Mouse (Mus musculus): Measurements from ENCODE around the gene Mthfsd.

The Mthfsd gene

DNA sequence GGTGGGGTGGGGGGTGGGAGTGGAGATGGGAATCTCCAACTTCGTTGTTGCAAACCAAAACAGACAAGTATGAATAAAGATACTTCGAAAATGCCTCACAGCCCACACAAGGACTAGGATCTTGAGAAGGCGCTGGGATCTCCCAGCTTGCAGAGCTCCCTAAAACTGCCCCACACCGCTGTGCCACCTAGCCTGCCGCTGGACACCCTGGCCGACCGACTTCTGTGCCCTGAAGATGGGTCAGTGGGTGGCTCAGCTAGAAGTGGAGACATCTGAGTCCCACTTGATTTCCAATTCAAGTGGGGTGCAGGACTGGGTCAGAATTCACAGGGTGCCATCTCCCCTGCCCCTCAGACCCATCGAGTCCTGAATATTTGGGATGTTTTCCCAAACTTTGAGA is 13.5 kb upstream of the Mthfsd start:
- no peak for DNase-seq

DNA sequence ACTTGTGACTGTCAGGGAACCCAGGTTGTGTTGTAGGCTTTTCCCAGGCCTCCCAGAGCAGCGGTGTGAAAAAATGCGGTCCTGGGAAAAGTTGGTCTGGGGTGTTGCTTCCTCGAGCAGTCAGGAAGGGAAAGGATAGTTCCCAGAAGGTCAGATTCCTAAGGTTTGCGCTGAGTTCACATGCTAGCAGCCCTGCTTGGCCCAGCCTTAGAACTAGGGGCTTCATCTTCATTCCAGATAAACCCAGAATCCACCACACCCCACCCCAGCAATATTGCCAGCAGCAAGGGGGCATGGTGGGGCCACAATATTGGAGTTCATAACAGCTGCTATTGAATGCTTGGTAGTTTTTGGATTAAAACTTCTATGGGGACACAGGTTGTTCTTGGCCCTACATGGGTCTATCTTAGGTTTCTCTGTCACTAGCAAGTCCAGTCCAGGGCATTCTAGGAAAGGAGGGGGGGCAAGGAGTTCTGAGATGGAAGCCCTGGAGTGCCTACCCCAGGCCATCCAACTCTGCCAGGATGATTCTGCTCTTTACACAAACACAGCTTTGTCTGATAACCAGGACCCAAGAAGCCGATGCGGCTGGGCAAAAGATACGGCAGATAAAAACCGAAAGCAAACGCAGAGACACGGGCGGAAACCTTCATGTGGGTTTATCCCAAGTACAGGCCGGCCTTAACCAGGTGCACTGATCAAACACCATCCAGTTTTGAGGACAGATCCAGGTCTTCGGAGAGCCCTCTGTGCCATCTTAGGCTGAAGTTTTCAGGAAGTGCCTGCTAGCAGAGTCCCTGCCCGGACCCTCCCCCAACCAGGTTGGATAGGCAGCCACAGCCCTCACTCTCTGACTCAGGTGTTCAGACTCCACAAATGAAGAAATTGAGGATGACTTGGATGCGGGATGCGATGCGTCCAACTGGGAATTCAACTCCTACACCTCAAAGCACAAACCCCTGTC is 12.5 kb upstream of the Mthfsd start:
- no peak for DNase-seq

DNA sequence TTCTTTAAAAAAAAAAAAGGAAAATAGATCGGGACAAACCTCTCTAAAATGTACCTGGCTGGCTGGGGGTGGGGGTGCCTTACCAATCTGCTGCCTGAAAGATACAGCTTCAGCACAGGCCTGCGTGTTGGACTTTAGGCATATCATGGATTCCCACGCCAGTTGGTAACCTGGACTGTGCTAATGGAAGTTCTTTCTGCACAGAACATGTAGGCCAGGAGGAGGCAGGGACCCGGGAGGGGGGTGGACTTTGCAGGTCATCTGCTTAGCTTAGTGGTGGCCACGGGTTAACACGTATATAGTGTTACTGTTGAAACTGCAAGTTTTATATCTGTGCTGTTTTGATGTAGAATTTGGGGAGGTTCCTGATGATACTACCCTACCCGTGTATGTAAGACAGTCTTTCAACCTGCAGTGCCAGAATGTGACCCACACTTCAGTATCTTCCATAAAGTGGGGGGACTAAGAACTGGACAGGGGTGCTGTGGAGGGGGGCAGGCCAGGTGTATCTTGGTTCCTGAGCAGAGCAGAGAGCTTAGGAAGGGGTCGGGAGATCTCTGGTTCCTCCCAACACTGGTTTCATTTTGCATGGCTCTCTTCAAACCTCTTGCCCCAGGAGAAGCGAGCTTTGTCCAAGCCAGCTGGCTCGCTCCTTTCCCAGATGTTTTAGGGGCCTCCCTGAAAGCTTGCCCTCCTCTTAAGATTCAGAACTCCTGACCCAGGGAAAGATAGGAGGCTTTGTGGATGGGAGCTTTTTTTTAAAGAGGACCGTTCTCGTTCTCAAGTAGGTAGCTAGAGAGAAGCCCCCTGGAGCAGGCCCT is 11.7 kb upstream of the Mthfsd start:
- DNase-seq: no peak

DNA sequence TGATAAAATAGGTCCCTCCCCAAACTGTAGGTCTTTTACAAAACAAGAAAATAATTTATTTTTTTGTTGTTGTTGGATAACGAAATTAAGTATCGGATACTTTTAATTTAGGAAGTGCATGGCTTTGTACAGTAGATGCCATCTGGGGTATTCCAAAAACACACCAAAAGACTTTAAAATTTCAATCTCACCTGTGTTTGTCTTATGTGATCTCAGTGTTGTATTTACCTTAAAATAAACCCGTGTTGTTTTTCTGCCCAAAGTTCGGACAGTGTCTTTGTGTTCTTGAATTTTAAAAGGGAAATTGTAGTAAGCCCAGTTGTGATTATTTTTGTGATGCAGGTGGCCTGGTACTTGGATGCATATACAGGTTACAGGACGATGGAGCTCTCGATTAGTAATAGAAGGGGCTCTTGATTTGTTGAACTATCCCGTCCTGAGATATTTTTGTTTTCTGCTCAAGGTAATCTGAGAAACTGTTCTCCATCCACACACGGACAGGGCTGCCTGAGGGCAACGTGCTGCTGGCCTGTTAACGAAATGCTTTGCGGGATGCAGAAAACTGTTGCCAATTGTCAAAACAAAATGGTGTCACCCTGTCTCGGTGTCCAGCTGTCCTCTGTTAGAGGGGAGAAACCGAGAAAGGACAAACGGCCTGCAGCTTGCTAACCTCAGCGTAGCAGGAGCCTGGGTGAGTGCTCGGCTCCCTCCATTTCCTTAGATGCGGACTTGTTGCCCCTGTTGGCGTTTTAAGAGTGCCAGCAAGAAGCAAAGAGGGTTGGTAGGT is 10.6 kb upstream of the Mthfsd start:
- DNase-seq: peak in 1 of 2 experiments; percentile 17

DNA sequence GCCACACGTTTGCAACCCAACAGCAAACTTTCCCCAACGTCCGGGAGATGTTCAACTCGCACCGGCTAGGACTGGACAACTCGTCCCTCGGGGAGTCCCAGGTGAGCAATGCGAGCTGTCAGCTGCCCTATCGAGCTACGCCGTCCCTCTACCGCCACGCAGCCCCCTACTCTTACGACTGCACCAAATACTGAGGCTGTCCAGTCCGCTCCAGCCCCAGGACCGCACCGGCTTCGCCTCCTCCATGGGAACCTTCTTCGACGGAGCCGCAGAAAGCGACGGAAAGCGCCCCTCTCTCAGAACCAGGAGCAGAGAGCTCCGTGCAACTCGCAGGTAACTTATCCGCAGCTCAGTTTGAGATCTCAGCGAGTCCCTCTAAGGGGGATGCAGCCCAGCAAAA is 9.7 kb upstream of the Mthfsd start:
- peak in 1 of 2 experiments; percentile 8 for DNase-seq

DNA sequence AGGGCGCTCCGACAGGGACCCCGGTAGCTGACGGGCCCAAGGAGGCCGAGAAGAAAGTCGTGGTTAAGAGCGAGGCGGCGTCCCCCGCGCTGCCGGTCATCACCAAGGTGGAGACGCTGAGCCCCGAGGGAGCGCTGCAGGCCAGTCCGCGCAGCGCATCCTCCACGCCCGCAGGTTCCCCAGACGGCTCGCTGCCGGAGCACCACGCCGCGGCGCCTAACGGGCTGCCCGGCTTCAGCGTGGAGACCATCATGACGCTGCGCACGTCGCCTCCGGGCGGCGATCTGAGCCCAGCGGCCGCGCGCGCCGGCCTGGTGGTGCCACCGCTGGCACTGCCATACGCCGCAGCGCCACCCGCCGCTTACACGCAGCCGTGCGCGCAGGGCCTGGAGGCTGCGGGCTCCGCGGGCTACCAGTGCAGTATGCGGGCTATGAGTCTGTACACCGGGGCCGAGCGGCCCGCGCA is 9.0 kb upstream of the Mthfsd start:
- peak in 1 of 2 experiments; percentile 37 for DNase-seq

DNA sequence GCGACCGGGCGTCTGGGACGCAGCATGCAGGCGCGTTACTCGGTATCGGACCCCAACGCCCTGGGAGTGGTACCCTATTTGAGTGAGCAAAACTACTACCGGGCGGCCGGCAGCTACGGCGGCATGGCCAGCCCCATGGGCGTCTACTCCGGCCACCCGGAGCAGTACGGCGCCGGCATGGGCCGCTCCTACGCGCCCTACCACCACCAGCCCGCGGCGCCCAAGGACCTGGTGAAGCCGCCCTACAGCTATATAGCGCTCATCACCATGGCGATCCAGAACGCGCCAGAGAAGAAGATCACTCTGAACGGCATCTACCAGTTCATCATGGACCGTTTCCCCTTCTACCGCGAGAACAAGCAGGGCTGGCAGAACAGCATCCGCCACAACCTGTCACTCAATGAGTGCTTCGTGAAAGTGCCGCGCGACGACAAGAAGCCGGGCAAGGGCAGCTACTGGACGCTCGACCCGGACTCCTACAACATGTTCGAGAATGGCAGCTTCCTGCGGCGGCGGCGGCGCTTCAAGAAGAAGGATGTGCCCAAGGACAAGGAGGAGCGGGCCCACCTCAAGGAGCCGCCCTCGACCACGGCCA is 8.5 kb upstream of the Mthfsd start:
- DNase-seq: peak in 1 of 2 experiments; percentile 44

DNA sequence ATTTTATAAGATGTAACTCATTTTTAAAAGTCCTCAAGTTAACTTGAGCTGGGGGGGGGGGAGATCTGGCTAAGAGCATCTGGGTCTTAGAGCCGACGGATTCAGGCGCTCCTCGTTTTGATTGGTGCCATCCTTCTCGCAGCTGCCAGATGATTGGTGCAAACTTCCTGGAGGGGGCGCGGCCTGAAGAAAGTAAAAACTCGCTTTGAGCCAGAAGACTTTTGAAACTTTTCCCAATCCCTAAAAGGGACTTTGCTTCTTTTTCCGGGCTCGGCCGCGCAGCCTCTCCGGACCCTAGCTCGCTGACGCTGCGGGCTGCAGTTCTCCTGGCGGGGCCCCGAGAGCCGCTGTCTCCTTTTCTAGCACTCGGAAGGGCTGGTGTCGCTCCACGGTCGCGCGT is 7.8 kb upstream of the Mthfsd start, which contains the start of gene Foxc2:
Gene Foxc2 (plus strand): TSS at position 224 of the 400 bp plus-strand sequence.
- peak; percentile 91 to 93 for DNase-seq

DNA sequence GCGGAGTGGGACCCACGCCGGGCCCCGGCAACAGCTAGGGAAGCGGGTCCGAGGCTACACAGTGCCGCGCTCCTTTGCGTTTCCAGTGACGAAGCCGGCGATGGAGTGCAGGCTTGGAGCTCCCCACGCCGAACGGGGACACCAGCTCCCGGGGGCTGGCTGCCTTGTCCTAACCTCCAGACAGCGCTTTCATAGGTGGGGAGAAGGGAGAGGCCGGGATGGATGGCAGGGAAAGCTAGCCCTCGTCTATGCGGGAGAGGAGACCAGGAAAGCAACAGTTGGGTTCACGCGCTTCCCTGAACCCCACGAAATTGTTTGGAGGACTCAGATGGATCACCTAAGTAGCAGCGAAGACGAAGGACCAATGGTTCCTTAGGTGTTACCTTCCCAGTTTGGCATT is 6.9 kb upstream of the Mthfsd start:
- no peak for DNase-seq

DNA sequence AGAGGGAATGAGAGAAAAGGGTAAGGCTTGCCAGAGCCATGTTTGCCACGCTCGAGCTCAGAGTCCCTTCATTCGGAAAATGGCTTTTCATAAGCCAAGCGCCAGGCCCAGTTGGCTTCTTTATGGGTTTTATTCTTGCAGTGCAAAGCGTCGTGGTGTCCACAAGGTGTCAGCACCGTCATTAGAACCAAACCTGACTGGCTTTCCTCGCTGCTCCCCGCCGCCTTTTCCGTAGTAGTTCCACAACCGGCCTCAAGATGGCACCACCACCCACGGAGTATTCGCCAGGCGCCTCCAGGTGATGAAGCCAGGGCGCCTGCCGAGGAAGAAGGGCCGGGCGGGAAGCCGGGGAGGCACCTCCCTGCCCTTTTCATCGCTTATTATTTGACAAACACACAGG is 5.1 kb upstream of the Mthfsd start:
- peak; percentile 95 to 97 for DNase-seq

DNA sequence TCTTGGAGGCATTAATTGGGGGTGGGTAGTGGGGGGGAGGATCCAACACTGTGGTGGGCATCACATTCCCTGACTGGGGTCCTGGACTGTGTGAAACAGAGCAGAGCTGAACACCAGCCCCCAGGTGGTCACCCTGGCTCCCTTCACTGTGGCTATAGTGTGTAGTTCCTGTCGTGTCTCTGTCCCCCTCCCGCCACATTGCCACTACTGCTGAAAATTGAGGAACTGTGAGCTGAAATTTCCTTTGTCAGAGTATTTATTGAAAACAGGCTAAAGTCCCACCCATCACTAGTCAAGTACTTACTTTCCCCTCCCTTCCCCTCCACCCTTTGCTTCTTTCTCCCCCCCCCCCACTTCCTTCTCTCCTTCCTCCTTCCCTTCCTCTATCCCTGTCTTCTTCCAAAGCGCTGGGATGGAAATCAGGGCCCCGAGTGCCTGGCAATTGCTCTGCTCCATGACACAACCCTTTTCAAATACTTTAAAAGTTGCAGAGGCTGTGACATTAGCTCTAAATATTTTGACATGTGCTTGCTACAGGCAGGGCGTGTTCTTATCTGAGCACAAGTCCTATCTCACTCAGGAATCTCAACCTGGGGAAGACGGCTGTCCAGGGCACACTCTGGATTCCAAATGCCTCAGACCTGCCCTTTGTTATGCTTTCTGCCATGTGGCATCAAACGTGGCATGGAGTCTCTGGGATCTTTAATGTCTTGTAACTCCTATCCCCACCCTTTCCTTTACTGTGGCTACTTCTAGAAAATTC is 3.1 kb upstream of the Mthfsd start:
- DNase-seq: no peak

DNA sequence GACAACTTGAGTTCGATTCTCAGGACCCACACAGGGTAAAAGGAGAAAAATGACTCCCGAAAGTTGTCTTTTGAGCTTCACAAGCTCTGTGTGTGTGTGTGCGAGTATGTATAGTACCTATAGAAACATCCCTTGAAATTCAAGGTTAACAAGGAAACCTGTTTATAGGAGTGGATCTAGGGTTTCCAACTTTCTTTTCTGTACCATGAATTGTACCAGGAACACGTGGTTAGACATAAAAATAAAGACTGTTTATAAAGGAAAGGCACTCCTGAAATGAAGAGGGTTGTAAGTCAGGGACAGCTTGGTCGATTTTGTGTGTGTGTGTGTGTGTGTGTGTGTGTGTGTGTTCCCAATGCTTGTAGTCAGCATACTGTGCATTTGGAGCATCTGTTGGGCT is 465 bp upstream of the Mthfsd start:
- DNase-seq: no peak

DNA sequence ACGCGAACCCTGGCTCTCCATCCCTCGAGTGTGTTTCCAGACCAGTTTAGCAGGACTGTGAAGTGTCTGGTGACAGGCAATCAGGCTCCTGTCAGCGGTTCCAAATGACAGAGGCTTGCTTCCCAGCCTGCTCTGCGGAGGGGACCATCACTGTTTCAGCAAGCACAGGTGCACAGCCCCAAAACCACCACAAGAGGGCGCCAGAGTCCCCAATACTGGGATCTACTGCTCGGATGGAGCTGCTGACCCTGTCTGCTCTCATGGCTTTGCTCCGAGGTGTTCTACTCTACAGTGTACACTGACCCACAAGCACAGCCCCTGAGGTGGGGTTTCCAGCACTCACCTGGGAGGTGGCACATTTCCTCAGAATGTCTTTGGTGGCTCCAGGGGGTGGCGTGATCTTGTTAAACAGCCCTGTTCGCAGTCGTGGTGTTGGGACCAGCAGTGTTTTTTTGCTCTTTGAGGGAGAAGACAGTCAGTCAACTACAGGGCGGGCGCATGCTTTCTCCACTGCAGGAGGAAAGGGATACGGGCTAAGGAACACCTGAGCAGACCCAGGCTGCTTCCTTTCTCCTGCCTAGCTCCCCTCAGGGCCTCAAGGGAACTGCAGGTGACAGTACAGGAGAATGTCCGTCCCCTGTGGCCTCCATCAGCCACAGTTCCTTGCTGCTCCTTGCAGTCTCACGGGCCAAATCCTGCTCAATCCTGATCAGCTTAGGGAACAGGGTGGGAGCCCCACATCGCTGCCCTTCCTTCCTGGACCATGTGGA is 4.0 kb downstream of the Mthfsd start:
- peak; percentile 63 to 83 for DNase-seq

DNA sequence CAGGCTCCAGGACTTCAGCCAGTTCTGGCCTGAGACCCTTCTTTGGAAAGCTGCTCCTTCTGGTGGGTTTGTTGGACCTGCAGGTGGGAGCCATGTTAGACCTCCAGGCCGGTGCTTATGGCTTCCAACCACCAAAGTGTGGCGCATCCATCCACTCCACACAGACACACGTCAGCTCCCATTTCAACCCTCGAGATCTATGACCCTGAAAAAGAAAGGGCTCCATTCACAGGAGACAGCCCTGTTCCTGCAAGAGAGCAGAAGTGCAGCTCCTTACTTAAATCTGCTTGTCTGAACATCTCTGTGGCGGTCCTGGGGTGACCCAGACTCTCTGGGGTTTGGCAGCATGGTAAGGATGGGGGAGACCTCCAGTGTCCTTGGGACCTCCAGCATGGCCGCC is 14.7 kb downstream of the Mthfsd start:
- DNase-seq: no peak

DNA sequence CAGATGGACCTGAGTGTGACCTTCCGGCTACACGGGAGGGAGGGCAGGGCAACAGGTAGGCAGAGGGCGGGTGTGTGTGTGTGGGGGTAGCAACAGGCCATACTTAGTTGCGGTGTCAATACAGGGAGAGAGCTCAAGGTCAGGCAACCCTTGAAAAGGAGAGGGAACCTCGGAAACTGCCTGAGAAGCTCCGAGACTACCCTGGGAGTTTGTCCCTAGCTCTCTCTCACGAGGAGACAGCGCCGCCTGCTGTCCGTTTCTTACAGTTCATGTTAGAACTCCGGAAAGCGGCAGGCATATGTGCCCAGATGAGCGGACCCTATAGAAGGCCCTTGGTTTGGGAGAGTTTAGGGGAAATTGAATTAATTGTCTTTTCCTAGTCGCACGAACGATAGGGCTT is 15.6 kb downstream of the Mthfsd start:
- peak; percentile 73 to 94 for DNase-seq

DNA sequence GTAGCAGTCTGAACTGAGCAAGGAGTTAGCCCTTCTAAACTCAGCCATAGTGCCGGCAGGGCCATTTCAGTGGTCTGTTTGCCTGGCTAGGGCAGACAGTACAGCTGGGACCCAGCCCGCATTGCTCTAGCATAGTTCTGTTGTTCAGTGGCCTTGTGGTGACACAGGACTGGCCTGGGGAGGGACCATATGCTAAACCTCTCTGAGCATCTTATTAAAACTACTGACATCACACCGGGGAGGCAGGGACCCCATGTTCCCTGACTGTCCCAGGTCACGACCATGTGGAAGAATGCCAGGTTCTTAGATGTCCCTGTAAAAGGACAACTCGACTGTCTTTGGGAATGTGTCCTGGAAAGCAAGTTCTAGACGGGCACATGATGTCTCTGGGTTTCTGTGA is 16.1 kb downstream of the Mthfsd start:
- DNase-seq: no peak

DNA sequence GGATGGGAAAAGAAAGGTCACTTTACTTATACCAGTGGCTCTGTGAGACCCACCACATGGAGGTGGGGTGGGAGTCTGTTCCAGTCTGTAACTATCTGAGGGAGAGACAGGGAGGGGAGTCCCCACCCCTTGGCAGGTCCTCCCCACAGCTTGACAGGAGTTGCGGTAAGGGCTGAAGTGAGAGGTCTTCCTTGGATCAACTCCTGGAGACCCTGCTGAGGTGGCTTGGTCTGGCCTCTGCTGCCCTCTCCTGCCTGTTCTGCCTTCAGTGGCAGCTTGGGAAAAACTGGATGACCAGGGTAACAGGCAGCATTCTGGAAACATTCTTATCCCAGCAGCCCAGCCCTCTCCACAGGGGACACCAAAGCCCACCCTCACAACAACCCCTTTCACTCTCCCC is 17.5 kb downstream of the Mthfsd start:
- DNase-seq: no peak

DNA sequence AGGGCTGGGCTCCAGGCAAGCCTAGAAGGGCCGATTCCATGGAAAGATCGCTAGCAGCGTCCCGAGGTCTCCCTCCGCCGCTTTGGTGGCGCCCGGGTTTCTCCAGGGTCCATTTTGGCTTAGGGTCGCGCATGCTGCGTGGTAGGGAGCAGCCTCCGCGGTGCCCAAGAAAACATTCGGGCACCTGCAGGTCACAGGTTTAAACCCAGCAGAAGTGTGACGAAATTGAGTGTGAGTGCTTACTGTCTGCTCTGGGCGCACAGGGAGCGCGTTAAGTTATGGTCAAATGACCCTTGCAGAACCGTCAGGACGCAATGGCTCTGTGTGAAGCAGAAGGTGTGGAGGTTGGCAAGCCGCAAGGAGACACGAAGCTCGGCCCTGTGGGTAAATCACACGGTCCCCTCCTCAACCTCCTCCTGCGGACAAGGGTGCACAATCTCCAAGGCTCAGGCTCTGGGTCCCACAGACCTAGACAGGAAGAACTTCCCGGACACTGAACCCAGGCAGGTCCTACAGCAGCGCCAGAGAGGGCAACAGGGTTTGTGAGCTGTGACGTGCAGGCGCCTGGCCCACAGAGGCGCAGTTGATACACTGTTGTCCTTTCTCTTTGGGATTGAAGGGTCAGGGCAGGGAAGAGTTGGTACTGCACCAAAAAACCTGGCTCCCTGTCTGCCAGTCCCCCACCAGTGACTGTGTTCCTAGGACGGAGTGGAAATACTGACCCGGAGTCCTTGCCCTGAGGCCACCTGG is 18.4 kb downstream of the Mthfsd start:
- DNase-seq: no peak

DNA sequence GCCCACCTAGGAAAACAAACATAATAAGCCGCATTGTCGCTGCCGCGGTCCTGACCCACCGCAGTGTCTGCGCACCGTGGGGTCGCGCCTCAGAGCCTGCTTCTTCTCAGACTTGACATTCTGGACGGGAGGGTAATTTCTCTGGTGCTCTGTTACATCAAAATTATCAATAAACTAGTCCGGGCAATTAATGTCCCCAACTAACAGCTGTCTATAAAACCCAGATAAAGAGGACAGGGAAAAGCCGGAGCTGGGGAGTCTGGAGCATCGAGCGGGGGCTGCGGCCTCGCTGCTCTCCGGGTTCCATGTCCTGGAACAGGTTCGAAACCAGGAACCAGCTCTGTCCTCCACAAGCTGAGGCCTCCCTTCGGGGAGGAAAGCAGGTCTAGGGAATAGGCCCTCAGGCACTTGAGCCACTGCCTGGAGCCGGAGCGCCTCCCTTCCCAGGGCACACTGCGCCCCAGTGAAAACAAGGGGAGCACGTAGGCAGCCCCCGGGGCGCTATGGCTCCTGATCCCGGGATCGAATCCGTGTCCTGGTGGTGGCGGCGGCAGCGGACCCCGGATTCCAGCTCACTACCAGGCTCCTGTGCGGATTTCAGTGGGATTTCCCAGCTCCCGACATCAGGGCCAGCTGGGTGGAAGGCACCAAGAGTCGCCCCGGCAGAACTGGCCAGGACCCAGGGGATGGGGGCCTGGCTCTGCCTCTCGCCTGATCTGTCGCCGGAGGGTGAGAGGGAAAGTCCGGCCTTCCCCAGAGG is 19.1 kb downstream of the Mthfsd start:
- no peak for DNase-seq

Measured in kidney, postnatal 36 days (tissue).